Comparison of ENCODE assay signal across 31 mouse cellular contexts in the genomic region with DNA sequence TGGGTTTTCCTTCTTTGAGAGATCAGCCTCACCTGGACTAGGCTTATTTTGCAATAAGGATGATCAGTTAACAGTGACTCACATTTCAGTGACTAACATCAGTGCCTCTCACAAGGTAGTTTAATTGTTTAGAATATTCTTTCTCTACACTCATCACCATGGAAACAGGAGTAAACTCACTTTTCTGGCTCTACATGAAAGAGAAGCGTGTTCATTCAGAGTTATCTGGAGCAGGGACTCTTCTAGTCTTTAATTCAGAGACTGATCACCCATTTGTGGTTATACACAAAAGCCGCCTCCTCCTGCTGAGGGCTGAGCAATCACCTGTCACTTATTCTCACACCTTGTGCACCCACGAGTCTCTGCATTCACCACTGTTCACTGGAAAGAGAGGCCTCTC.
DNase-seq lines count a peak whose midpoint lies in the region; ATAC-seq and TF ChIP-seq lines count a peak whose summit lies in the region.
"Had no signal": no experiment of that assay in that cellular context is flagged by ENCODE, and none has a peak within 500 bp of the region (broad histone marks: within the 10 kb centered on the region; RNA-seq: fewer than 3 reads in every experiment).

No protein-coding gene starts in this region.

- no peaks in the 10 kb centered on the region for H3K9me3 ChIP-seq in midbrain, embryonic 14.5 days (ENCODE audit: control insufficient read depth, low read length)
- H3K9me3 ChIP-seq: embryonic facial prominence, embryonic 15.5 days; forebrain, embryonic 13.5 days; midbrain, embryonic 13.5 days had no signal

- POLR2A ChIA-PET in Patski (lab: Charles Lee): no interaction called here

- WGBS in midbrain, embryonic 14.5 days: 81% methylated on average over 3 of the region's 3 CpGs

- intact Hi-C loops in heart, postnatal 25 days (cut with DNase I): no loop called here

- H3K36me3 ChIP-seq in midbrain, embryonic 14.5 days (ENCODE audit: control insufficient read depth, insufficient read depth, low read length): no peaks in the 10 kb centered on the region
- H3K36me3 ChIP-seq: embryonic facial prominence, embryonic 15.5 days; midbrain, embryonic 13.5 days; neural tube, embryonic 12.5 days had no signal

- H3K9ac ChIP-seq in midbrain, embryonic 14.5 days (replicated peaks; ENCODE audit: low read length): no peak overlapping the region
- H3K9ac ChIP-seq: embryonic facial prominence, embryonic 15.5 days; forebrain, embryonic 13.5 days; liver, embryonic 14.5 days; midbrain, embryonic 13.5 days; neural tube, embryonic 12.5 days had no signal

- CTCF ChIA-PET in Patski (lab: Charles Lee): interaction anchor here (0.7 kb wide), 1 partner anchor 1861 kb away, joined by 3 read pairs; no protein-coding TSS in a partner anchor

- H3K4me2 ChIP-seq in midbrain, embryonic 14.5 days (ENCODE audit: low read length): no peak overlapping the region
- H3K4me2 ChIP-seq: embryonic facial prominence, embryonic 15.5 days; forebrain, embryonic 13.5 days; midbrain, embryonic 13.5 days; neural tube, embryonic 12.5 days had no signal

- H3K4me1 ChIP-seq in midbrain, embryonic 14.5 days (ENCODE audit: control insufficient read depth, insufficient read depth, low read length): no peaks in the 10 kb centered on the region
- H3K4me1 ChIP-seq: embryonic facial prominence, embryonic 15.5 days; forebrain, embryonic 13.5 days; midbrain, embryonic 13.5 days; neural tube, embryonic 12.5 days had no signal

- no peak overlapping the region for H3K4me3 ChIP-seq in midbrain, embryonic 14.5 days (replicated peaks; ENCODE audit: low read depth, low read length)
- H3K4me3 ChIP-seq: embryonic facial prominence, embryonic 15.5 days; forebrain, embryonic 13.5 days; layer of hippocampus, adult 2 months; midbrain, embryonic 13.5 days; myocyte; neural tube, embryonic 12.5 days had no signal

- no peak overlapping the region for H3K27ac ChIP-seq in midbrain, embryonic 14.5 days (replicated peaks; ENCODE audit: low read depth, low read length)
- H3K27ac ChIP-seq: embryonic facial prominence, embryonic 15.5 days; forebrain, embryonic 13.5 days; layer of hippocampus, adult 2 months; liver, embryonic 14.5 days; macrophage; midbrain, embryonic 13.5 days; neural tube, embryonic 12.5 days had no signal

- ATAC-seq in Patski: peak; percentile 44
- ATAC-seq in inflammation-experienced regulatory T-cells, adult 6 months: peak; percentile 84
- no peak for ATAC-seq in midbrain, embryonic 14.5 days (ENCODE audit: low FRiP score, low TSS enrichment)
- ATAC-seq: forebrain, embryonic 13.5 days; midbrain, embryonic 13.5 days had no signal

- peak; percentile 45 for DNase-seq in heart, adult 11 months
- no peak for DNase-seq in heart, postnatal 25 days (ENCODE audit: low spot score)
- DNase-seq in CD4-positive, CD25-positive, alpha-beta regulatory T cell, adult 2 months (ENCODE audit: low read depth, low spot score): peak; percentile 43
- DNase-seq in Patski (ENCODE audit: low read depth, low spot score): no peak
- no peak for DNase-seq in B cell, adult 2 months
- no peak for DNase-seq in midbrain, embryonic 14.5 days
- DNase-seq: adrenal gland, adult 2 months; cerebellum, adult 11 months; cerebellum, postnatal 10 days; gastrocnemius, postnatal 10 days; heart, postnatal 14 days; kidney, adult 11 months; kidney, postnatal 36 days; layer of hippocampus, postnatal 36 days; left cerebral cortex, postnatal 4 days; liver; lung, adult 2 months; lung, postnatal 10 days; right cerebral cortex, adult 18-20 months; spleen, adult 18-20 months; thymus, adult 2 months; thymus, postnatal 36 days had no signal

- TF ChIP-seq CTCF in Patski (IDR thresholded peaks at IDR 0.05): no peak

- in situ Hi-C loops in Patski (cut with MboI; ENCODE audit: low pct_unique_long_range_greater_than_20kb): no loop called here

- H3K27me3 ChIP-seq in Patski: no peaks in the 10 kb centered on the region
- H3K27me3 ChIP-seq in midbrain, embryonic 14.5 days (ENCODE audit: control insufficient read depth, insufficient read depth, low read length): no peaks in the 10 kb centered on the region
- H3K27me3 ChIP-seq: embryonic facial prominence, embryonic 15.5 days; forebrain, embryonic 13.5 days; midbrain, embryonic 13.5 days; neural tube, embryonic 12.5 days had no signal

Comparison
In these comparisons a context has a peak if more than half of its experiments do, and no peak if none do; other contexts are left out.
1. DNase-seq: peak in heart, adult 11 months (single experiment) and CD4-positive, CD25-positive, alpha-beta regulatory T cell, adult 2 months (single experiment); none in heart, postnatal 25 days (single experiment), Patski (single experiment), B cell, adult 2 months (0 of 2) and midbrain, embryonic 14.5 days (single experiment).